Mouse (Mus musculus) cerebral cortex, adult 2 months (tissue): ENCODE measurements around the gene Crtc1.

Source experiments
- WGBS: fragments of 180-500 bp; shearing (Covaris S2); methylation state at CpG from one replicate; pipeline ENCODE4 v1.1.7; 2018; 5-methylcytosine and 5-hydroxymethylcytosine counted together

Gene Crtc1

DNA sequence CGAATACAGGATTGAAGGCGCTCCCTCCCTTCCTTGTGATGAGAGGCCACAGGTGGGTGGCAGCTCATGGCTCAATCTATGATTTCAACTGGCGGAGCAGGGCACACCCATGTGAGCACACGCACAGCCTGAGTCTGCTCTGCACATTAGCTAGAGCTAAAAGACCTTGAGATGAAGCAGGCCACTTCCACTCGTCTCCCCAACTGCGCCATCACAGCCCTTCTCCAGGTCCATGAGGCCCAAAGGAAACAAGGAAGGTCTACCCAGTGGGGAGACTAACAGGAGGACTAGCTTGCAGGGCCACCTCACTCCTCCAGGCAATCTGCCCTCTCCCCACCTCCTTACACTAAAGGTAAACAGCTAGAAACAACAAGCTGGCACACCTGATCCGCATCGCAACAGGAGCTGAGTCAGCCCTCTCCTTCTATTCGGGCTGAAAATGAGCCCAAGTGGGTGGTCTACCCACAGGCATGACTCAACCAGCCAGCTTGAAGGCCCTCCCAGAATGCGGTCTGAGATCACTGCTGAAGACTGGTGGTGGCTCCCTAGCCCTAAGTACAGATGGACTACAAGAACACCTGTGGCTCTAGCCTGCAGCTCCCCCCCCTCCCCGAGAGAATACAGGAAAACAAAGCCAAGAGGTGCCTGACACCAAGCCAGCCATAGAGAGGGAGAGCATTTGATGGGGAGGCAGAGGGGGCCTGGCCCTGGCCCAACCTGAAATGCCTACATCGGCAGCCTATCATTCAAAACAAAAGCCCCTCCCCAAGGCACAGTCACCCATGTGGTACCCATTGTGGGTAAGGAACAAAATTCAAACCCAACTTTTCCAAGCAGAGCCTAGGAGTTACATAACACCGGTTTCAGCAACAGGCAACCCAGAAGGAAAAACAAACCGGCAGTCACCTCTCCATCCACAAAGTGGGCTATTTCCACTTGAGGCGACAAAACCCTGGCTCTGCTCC is 88.1 kb downstream of the Crtc1 start:
- WGBS = 22% methylated on average over 15 of the region's 15 CpGs

DNA sequence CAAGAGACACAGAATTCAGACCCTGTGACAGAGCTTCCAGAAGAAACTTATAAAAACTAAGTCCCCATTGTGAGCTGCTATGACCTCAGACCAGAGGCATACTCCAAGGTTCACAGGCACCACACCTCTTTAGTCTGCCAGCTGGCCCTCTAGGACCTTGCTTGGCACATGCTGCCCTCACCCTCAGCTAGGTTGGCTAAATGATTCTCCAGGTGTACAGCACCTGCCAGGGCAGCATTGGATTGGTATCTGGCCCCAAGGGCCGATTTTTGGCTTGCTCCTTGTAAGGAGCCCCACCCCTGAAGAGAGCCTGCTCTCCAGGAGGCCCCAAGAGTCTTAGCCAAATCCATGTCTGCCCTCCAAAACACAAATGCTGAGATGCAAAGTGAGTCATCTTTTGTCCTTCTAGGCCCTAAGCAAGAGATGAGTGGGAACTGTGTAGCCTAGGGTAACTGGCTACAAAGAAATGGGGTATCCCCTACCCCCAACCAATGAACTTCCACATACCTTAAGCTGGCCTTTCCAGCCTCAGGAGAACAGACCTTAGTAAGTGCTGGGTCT is 91.4 kb downstream of the Crtc1 start:
- 58% methylated on average over 1 of the region's 1 CpGs for WGBS

DNA sequence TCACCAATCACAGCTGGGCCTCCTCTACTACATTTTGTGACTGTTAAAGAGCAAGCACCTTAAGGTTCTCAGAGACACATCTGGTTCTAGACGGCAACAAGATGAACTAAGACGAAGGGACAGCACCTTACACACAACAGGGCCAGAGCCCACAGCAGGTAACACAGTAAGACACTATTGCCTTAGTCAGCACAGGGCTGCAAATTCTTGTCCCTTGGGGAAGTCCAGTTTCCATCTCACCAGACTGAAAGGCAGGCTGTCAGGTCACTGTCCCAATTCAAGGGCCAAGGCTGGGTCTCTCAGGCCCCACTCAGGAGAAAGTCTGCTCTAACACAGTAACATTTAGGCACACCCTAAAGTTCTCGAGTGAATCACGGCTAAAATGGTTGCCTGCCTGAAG is 91.9 kb downstream of the Crtc1 start:
- WGBS = 72% methylated on average over 4 of the region's 4 CpGs

DNA sequence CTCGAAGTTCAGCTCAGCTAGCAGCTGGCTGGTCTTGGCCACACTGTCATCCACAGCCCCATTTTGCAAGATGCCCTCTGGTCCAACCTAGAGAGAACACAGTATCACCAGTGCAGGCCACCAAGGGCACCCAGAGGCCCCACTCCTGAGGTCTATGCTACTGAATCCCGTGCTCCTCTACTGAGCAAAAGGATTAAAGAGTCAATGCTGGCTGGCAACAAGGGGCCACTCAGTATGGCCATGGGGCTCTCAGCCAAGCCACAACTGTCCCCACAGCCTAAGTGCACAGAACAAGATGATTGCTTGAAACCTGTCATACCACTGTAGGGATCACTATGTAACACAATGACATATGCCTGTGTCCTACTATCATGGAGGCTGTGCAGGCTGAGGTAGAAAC is 95.1 kb downstream of the Crtc1 start:
- WGBS = 71% methylated on average over 2 of the region's 2 CpGs

DNA sequence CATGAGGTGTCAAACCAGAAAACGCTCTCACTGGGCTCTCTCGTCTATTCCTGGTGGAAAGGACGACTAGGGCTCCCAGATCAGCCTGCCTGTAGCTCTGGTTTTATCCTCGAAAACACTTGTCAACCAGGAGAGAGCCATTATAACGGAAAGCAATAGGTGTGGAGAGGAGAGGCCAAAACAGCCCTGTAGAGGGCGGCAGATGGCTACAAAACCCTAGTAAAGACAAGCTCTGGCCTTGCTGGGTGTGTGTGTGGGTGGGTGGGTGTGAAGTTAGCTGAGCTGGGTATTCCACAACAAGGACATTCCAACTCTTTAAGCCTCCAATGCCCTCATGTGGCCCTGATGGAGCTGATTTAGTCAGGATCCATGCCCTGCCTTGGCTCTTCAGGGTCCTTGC is 95.7 kb downstream of the Crtc1 start:
- 42% methylated on average over 6 of the region's 6 CpGs for WGBS

DNA sequence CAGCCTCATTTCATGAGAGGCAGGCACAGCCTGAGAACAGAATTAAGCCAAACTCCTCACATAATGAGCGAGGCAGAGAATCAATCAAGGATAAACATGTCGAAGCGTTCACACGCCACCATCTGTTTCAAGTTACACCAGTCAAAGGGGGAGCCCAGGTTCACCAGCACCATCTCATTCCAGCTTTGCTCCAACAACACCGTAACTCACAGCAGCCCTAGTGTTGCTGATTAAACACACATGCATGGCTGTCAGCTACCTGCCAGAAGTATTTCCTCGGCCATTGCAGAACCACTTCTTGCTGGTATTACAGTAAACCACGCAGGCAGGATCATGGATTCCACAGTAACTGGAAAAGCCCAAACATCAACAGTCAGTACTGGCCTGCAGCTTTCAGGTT is 96.3 kb downstream of the Crtc1 start:
- 56% methylated on average over 7 of the region's 7 CpGs for WGBS

DNA sequence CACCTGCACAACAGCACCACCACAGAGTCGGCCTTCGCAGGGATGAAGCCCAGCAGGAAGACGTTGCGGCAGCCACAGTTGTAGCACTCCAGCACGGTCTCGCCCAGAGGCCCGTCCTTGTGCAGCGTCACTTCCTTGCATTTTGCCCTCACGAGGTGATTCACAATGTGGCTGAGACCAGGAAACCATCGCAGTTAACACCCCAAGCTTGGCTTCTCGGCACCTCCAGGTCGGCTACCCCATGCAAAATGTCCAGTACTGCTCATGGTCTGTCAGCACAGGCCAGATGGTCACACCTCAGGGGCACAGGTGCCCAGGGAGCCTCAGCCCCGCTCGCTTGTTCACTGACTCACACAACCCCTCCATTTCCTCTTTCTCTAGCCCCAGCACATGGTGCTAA is 97.4 kb downstream of the Crtc1 start:
- WGBS = 87% methylated on average over 14 of the region's 14 CpGs

DNA sequence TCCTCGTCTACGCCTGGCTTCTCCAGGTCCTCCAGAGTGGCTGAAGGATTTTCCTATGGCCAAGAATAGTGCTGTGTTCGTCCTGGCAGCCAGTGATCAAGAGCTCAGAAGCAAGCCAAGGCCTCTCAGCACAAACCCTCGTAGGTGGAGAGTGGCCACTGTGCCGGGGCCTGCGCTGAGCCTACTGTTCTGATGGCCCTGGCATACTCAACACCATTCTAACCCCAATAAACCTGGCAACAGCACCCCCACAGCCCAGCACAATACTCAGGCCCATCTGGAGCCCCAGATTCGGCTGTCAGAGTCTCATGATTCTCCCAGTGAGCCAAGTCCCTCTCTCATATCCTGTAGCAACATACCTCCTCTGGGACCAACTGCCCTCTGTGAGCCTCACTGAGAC is 98.7 kb downstream of the Crtc1 start:
- 57% methylated on average over 7 of the region's 7 CpGs for WGBS

DNA sequence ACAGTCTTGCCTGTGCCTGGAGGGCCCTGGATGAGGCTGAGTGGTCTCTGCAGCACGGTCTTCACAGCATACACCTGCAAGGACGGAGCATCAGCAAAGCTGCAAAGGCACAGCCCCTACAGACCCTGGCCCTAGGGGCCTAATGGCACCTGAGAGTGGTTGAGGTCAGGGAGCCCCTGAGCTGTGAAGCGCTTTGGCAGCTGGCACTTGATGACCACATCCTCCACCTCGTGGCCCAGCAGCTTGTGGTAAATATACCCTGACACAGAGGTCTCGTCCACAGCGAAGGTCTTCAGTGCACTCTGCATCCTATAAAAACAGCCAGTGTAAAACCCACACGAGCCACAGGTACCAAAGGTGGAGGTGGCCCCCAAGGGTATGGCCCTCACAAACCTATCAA is 100.4 kb downstream of the Crtc1 start:
- WGBS = 87% methylated on average over 7 of the region's 7 CpGs

DNA sequence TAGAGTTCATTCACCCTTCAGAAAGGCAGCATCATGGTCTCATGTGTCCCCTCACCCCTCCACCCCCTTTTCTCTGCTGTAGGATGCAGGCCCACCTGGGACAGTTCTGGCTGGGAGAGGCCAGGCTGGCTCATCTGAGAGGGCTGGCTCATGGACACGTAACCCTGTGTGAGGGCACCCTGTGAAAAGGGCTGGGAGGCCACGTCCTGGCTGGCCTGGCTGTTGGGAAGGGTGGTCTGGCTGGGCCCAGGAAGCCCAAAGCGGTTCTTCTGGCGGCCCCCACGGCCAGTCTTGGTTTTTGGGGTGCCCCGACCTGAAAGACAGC is 106.5 kb downstream of the Crtc1 start:
- WGBS = 91% methylated on average over 6 of the region's 6 CpGs
